Mouse (Mus musculus) adrenal gland, postnatal 0 days (tissue): Measurements from ENCODE around the gene Jmjd8. TPM values are rescaled to one million over a fixed set of nuclear protein-coding genes. Genes with fewer than 3 reads are reported as not detected.

Experiments used
- polyA plus RNA-seq: library from polyadenylated mRNA; unstranded; fragments of >200 nt; fragmentation: Nextera tagmentation; extraction: Ambion mirVana; gene quantifications from 2 replicates; pipeline ENCODE4 v1.2.1, GENCODE M21; 2015

Gene Jmjd8
- polyA plus RNA-seq: 28.9 and 42.7 TPM in 2 replicates

DNA sequence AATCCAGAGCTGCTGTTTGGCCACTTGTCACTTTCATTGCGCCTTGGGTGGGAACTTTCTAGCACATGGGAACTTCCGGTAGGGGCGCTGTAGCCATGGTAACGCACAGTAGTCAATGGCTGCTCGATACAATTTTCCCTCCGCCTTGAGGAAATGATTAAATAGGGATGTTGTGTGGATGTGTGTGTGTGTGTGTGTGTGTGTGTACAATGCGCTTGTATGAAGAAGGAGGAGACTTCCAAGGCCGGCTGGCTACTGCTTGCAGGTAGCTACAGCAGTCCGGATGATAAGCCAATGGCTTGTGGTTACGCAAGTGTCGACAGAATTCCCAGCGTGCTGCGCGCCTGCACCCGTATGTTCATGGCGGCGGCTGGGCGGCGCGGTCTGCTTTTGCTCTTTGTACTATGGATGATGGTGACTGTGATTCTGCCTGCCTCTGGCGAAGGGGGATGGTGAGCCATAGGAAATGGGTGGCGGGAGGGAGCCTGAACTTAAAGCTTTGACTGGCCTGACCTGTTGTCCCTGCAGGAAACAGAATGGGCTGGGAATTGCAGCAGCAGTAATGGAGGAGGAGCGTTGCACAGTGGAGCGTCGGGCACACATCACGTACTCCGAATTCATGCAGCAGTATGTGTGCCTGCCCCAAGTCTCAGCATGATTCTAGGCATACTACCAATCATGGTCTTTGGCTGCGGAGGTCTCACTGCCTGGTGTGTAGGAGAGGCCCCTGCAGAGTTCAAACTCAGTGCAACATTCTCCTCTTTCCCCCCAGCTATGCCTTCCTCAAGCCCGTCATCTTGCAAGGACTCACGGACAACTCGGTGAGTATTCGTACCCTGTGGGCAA, at the start of gene Jmjd8:
Gene Jmjd8 (plus strand): TSS at position 156 of the 846 bp plus-strand sequence.

DNA sequence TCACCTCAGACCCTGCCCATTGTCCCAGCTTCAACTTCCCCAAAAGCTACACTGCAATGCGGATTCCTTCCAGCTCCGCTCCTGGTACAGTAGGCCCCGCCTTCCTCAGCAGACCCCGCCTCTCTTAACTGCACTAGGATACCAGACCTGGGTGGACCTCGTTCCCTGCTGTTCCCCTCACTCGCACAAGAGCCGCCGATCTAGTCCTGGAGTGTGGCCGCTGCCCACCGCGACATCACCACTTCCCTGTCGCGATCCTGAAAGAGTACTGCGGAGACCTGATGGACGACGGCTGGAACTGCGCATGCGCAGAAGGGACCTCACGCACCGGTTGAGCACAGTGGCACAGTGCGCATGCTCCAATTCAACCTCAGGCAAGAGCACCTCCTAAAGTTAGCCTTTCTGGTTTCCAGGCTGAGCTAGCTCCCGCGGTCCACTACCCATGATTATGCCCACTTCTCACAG, 43.4 kb upstream of the Jmjd8 start, which contains the start of gene Haghl:
Gene Haghl (minus strand): TSS at position 393 of the 465 bp plus-strand sequence.

DNA sequence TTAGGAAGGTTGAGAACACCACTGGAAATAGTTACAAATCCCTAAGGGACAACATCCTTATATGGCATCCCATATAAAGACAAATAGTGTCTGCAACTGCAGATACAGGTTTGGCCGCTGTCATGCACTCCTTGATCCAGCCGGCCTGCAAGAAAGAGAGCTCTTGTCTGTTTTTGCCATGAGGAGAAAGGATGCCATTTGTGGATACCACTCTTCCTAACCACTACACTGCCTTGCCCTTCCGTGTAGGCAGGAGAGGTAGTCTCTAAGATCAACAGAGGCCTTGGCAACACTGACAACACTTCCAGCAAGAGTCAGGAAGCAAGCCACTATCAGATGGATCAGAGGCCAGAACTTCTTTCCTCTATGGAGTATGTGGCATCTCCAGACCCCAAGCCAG, 42.4 kb upstream of the Jmjd8 start, which contains the start of gene Ccdc78:
Gene Ccdc78 (plus strand): TSS at position 301 of the 400 bp plus-strand sequence.

DNA sequence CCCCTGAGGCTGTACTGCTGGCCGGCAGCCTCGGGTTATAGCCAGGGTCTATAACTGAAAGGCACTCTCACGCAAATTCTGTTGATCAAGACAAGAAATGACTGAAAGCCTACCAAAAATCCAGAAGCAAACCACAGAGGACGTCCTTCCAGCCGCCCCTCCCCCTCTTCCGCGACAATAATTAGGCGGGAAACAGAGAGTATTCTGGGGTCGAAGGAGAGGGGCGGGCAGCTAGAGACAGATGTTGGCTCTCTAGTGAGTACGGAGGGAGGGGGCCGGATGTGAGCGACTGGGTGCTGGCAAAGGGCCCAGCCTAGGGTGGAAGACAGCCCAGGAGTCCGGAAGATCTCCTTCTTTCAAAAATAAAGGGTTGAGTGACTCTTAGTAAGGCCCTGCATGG, 36.1 kb upstream of the Jmjd8 start, which contains the start of gene Fam173a:
Gene Fam173a (minus strand): TSS at position 287 of the 400 bp plus-strand sequence.

DNA sequence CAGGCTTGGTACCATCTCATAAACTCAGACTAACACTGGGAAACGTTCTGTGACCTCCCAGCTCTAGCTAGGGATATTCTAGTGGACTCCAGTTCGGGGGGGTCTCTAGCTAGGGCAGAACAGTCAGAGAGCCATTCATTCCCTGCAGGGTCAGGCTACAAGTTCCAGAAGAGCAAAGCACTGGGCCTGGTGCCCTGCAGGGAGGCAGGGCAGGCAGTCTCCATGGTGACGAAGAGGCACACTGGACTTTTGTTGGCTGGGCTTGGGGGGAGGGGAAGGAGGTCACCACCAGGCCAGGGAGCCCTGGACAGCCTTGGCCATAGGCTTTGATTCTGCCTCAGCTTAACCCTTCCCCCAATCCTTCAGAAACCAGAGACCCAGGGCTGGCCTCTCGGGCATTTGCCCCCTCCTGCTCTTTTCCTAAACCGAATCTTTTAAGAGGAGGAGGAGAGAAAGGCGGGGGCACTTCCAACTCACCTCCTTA, 33.0 kb upstream of the Jmjd8 start, which contains the start of gene AC134908.4:
Gene AC134908.4 (minus strand): TSS at position 51 of the 484 bp plus-strand sequence.

DNA sequence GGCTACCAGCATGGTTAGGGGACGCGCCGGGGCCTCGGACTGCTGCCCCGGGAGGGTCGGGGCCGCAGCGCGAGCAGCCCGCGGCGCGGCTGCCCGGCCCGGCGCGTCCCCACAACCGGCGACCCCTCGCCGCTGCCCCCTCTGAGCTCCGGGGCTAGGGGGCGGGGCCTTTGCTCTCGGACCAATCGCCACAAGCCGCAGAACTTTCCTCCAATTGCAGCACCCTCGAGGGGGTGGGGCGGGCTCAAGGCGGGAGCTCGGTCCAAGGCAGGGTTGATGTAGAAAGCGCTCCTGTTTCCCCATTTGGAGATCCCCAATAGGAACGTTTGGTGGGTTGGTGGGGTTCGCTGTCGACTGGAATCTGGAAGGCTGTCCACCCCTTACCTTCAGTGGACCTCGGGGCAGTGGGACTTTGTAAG, 31.7 kb upstream of the Jmjd8 start, which contains the start of gene Metrn:
Gene Metrn (minus strand): TSS at position 186 of the 419 bp plus-strand sequence.

DNA sequence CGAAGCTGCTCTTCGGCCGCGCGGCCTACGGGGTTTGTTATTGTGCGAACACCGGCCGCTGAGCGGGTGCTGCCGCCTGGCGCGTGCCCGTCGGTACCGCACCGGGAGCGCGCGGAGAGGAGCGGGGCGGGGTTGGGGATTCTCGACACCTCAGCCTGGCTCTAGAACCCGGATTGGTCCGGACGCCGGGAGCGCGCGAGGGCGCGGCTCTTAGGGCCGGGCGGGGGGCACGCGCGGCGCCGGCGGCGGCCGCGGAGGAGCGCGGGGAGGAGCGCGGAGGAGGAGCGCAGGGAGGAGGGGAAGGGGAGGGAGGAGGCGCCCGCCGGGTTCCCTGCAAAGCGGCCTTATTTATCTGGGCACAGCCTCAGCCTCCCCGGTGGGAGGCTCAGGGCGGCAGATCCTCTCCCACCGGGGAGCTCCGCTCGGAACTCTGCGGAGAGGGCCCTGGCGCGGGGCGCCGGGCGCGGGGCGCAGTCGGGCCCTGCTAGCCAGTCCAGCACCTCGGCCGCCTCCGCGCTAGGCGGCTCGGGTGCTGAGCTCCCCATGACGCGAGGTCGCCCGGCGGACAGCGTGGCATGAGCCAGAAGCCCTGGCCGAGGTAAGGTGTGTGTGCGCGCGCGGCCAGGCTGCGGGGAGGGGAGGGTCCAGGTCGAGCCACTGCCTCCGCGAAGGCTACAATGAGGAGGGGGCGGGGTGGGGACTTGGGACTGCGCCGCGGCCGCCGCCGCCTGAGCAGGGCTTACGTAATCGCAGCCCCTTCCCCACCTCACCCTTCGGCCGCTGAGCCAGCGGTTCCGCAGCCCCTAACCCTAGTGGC, 19.7 kb upstream of the Jmjd8 start, which contains the start of gene Fbxl16:
Gene Fbxl16 (plus strand): TSS at position 297 of the 817 bp plus-strand sequence.

GRCm38 (mm10) chr17:25823452-25823851, 5.2 kb upstream of the Jmjd8 start, which contains the start of gene Wdr24:
TSS of gene Wdr24 (plus strand) at chr17:25823627.

GRCm38 (mm10) chr17:25833291-25833663, 4.6 kb downstream of the Jmjd8 start, which contains the start of gene Stub1:
TSS of gene Stub1 (minus strand) at chr17:25833404.

GRCm38 (mm10) chr17:25837076-25837410, 8.4 kb downstream of the Jmjd8 start, which contains the start of gene Rhbdl1:
TSS of gene Rhbdl1 (minus strand) at chr17:25837295.

DNA sequence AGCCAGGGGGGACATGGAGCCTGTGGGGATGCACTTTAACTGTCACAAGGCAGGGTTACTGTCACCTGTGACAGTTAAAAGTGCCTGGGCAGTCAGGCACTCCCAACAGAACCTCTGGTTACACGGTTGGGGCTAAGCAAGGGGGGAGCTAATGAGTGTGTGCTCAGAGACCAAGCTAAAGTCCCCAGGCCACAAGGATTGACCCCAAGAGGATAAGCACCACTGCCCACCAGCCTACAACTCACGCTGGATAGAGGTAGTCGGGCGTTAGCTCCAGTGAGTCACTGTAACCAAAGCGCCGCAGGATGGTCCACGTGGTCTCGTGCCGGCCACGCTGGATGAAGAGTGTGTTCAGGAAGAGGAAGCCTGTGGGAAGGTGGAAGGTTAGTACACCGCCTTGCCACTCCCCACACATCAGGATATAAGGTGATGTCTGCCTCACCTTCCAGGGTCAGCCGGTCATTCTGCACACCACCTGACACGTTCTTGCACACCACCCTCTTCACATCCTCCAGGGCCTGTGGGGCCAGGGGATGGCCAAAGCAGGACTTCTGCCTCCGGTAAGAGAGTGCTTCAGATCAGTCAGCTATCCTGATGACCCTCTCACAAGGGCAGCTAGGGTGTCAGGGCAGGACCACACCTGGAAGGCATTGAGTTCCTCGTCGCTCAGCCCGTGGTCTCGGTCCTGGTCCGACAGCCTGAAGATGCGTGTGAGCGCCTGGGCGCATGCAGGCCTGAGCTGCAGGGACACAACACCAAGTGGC, 12.6 kb downstream of the Jmjd8 start, which contains the start of gene Gm20683:
Gene Gm20683 (minus strand): TSS at position 647 of the 764 bp plus-strand sequence.

GRCm38 (mm10) chr17:25844396-25844901, 15.8 kb downstream of the Jmjd8 start, which contains the start of gene Rhot2:
TSS of gene Rhot2 (minus strand) at chr17:25844851.

GRCm38 (mm10) chr17:25860832-25861703, 32.4 kb downstream of the Jmjd8 start, which contains the start of gene Wdr90:
TSS of gene Wdr90 (minus strand) at chr17:25861501.

GRCm38 (mm10) chr17:25868601-25869191, 40.0 kb downstream of the Jmjd8 start, which contains the start of gene Mcrip2:
TSS of gene Mcrip2 (minus strand) at chr17:25868764.

GRCm38 (mm10) chr17:25874721-25875170, 46.1 kb downstream of the Jmjd8 start, which contains the start of gene Mettl26:
TSS of gene Mettl26 (plus strand) at chr17:25875074.

GRCm38 (mm10) chr17:25880196-25880910, 51.7 kb downstream of the Jmjd8 start, which contains the start of gene Wfikkn1:
TSS of gene Wfikkn1 (minus strand) at chr17:25880858.

